Mouse (Mus musculus): Measurements from ENCODE around the gene Itgb2. TPM values are rescaled to one million over a fixed set of nuclear protein-coding genes. Genes with fewer than 3 reads are reported as not detected.

Itgb2 gene
- polyA plus RNA-seq, 1 experiment = 0.90 TPM

DNA sequence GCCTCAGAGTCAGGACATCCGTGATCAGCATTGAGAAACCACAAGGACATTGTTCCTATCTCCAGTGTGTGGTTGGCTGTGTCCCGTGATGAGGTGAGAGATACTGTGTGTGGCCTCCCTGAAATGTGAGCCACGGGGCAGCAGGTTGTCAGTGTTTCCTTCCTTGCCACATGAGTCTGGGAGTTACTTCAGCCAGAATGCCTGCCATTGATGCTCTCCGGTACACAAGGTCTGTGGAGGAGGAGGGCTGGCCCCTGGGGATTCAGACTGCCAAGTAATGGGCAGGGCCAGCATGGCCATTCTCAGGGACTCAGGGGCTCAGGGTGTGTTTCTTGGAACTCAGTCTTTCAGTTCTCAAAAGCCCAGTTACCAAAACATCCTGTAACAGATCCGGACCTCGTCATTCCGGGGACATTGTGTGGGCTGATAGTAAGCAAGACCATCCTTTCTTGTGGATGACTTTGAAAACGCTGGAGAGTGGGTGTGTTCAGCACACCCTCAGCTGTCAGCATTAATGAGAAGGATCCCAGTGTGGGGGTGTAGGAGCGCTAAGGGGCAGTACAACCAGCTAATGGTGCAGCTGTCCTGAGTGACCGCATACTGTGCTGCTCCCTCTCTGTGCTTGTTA, 53.9 kb downstream of the Itgb2 start:
- TF ChIP-seq GATA1 (IDR thresholded peaks at IDR 0.05; ENCODE audit: low read length) = peak; percentile 87

GRCm38 (mm10) chr10:77586637-77587036, 56.6 kb downstream of the Itgb2 start:
- TF ChIP-seq GATA1 (IDR thresholded peaks at IDR 0.05; ENCODE audit: low read length) = no peak

GRCm38 (mm10) chr10:77587091-77587775, 57.2 kb downstream of the Itgb2 start:
- TF ChIP-seq GATA1 (IDR thresholded peaks at IDR 0.05; ENCODE audit: low read length) = no peak

GRCm38 (mm10) chr10:77588036-77588435, 58.0 kb downstream of the Itgb2 start:
- no peak for TF ChIP-seq GATA1 (IDR thresholded peaks at IDR 0.05; ENCODE audit: low read length)

DNA sequence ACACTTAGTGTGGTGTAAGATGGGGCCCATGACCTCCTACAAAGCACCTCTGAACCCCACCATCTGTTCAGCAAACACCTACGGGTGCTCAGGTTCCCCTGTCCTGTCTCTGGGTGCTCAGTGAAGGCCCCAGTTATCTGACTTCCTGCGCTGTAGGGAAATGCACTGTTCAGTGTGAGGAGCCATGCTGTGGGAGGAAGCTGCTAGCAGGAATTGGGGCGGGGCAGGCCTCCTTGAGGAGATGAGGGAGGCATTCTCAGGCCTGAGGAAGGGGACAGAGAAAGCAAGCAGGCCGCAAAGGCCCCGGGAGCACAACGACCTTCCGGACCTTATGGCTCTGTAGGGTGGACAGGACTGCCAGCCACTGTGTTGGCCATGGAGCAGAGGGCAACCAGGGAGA, 59.1 kb downstream of the Itgb2 start:
- no peak for TF ChIP-seq GATA1 (IDR thresholded peaks at IDR 0.05; ENCODE audit: low read length)

GRCm38 (mm10) chr10:77589749-77590148, 59.7 kb downstream of the Itgb2 start:
- no peak for TF ChIP-seq GATA1 (IDR thresholded peaks at IDR 0.05; ENCODE audit: low read length)

DNA sequence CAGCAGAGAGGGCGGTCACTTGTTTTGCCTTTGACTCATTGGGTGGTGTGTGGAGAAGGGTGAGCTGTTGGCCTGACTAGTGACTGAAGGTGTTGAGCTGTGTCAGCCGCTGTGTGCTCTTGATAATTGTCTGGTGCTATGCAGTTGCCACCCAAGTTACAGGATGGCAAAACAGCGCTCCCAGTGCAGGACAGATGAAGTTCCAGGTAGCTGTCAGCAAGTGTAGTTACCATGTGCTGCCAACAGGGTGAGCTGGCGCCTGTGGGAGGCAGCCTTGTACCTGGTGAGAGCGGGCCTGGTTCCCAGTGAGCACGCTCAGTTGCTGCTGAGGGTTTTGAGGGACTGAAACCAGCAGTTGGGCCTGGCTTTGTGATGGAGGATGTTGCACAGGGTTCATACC, 60.8 kb downstream of the Itgb2 start:
- TF ChIP-seq GATA1 (IDR thresholded peaks at IDR 0.05; ENCODE audit: low read length) = no peak

- no peak for TF ChIP-seq GATA1 (IDR thresholded peaks at IDR 0.05; ENCODE audit: low read length)
Measured at GRCm38 (mm10) chr10:77591546-77591945, 61.5 kb downstream of the Itgb2 start.

GRCm38 (mm10) chr10:77596060-77596459, 66.0 kb downstream of the Itgb2 start:
- TF ChIP-seq GATA1 (IDR thresholded peaks at IDR 0.05; ENCODE audit: low read length) = no peak

DNA sequence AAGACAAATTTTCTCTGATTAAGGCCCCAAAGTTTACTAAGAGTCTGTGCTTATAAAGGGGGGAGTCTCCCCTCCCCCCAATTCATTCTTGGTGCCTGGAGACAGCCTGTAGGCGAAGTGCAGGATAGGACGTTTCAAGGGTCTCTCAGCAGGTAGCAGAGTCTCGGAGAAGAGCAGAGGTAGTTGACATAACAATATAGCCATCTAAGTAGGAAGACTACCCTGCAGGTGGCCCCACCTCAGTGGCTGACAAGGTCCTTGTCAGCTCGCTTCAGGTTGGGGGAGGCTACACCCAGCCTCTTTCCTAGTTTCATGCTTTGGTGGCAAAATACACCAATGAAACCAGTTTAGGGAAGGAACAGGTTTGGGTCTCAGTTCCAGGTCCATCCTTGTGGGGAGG, 73.0 kb downstream of the Itgb2 start:
- TF ChIP-seq GATA1 (IDR thresholded peaks at IDR 0.05; ENCODE audit: low read length) = no peak

DNA sequence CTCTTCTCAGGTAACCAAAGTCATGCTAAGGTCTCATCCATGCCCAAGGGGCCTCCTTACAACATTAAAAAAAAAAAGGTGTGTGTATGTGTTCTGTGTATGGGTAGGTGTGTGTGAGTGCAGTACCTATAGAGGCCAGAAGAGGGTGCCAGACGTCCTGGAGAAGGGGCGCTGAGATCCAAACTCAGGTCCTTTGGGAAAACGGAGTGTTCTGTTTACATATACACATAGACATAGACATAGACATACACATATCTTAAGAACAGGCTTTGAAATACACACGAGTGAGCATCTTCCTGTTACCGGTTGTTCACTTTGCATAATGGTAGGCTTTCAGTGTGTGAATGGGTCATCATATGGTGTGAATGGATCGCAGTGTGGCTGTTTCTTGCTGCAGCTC, 74.1 kb downstream of the Itgb2 start:
- no peak for TF ChIP-seq GATA1 (IDR thresholded peaks at IDR 0.05; ENCODE audit: low read length)

DNA sequence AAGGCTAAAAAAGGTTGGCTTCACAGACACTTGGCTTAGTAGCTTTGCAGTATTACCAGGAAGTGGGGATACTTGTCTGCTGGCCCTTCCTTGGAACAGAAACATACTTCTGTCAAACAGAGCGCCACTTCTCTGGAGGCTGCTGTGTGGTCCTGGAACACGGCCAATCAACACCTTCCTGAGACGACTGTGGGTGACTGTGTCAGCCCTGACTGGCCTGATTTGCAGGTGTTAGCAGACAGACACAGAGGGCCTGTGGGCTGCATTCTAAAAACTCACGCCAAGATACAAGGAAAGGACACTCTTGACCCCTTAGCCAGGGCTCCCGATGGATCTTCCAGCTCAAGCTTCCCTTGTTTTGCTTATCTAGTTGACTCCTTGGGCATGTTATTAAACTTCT, 74.9 kb downstream of the Itgb2 start:
- TF ChIP-seq GATA1 (IDR thresholded peaks at IDR 0.05; ENCODE audit: low read length) = no peak

DNA sequence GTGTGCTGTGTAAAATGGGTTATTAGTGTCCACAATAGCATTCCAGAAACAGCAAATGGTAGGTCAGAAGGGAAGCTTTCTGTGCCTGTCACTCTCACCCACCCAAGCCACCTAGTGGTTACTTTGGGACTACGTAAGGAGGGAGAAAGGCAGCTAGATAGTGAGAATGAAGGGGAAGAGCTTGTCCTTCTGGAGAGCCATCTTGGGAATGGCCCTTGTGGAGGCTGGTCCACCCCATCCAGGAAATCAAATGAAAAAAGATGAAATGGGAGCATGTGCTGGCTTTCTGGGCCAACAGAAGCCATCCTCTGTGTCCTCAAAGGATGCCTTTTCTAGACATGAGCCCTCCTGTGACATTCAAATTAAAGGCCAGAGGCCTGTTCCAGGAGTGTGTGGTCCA, 75.3 kb downstream of the Itgb2 start:
- TF ChIP-seq GATA1 (IDR thresholded peaks at IDR 0.05; ENCODE audit: low read length) = no peak

DNA sequence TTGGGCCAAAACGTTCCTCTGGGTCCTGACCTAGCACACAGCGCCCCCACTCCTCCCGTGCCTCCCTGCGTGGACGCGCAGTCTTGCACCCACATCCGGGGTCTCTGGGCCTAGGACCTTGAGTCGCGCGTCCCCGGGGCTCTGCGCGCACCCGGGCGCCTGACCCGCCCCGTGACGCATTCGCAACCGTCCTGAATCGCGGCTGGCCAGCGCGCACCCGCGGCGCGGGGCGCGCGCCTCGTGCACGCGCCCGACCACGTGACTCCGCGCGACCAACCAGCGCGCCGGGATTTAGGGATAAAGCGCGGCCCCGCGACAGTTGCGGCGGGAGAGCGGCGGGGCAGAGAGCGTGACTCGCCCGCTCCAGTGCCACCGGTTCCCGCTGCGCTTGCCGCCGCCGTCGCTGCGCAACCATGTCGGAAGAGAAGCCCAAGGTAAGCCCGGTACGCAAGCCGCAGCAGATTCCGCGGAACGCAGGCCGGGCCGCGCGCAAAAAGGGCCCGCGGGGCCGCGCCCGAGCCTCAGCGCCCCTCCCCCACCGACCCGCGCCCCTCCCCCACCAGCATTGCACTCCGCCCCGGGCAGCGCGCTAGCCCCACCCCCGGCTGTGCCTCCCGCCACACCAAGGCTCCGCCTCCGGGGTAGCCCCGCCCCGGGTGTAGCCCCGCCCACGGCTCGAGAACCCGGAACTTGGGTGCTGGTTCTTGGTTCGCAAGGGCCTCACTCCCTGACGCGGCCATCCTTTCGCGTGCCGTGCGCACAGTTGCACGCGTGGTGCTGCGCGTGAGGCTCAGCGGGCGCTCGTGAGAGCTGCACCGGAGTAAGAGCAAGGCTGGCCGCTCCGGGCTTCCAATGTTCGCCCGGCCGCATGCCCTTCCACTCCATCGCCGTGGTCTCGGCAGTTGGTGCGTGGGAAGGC, 76.1 kb downstream of the Itgb2 start, which contains the start of the genes Sumo3 and Gm49325:
Gene Sumo3, plus strand, starts transcription at position 190 of the 919 bp plus-strand sequence.
Gene Gm49325, plus strand, starts transcription at position 290 of the 919 bp plus-strand sequence.
- no peak for TF ChIP-seq GATA1 (IDR thresholded peaks at IDR 0.05; ENCODE audit: low read length)

- TF ChIP-seq GATA1 (IDR thresholded peaks at IDR 0.05; ENCODE audit: low read length) = no peak
Measured at GRCm38 (mm10) chr10:77606855-77607254, 76.8 kb downstream of the Itgb2 start.

GRCm38 (mm10) chr10:77607441-77607840, 77.4 kb downstream of the Itgb2 start:
- no peak for TF ChIP-seq GATA1 (IDR thresholded peaks at IDR 0.05; ENCODE audit: low read length)

Data from G1E-ER4 (cell line).